Mouse (Mus musculus): Measurements from ENCODE around the gene Prdm16. TPM values are rescaled to one million over a fixed set of nuclear protein-coding genes. Genes with fewer than 3 reads are reported as not detected.
A peak's percentile ranks its signal among the peaks of the same experiment; 100 is the strongest.

The Prdm16 gene
- total RNA-seq, 1 experiment from 2014 or later: 6.5 TPM

DNA sequence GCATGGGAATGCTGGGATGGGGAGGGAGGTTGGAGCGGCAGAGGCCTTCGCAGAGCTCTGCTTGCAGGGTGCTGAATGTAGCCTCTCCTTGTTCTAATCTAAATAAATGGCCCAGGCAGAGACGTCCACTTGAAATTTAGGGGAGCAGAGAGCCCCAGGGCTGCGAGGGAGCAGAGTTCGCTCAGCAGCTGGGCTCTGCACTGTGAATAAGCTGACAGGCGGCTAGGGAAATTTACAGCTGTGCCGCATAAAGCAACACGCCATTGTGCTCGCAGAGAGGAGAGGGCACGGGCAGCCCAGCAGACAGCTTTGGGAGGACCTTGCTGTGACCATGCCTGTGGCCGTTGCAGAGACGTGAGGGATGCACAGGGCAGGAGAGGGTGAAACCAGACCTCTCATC lies 305.4 kb downstream of the Prdm16 start:
- DNase-seq: no peak

DNA sequence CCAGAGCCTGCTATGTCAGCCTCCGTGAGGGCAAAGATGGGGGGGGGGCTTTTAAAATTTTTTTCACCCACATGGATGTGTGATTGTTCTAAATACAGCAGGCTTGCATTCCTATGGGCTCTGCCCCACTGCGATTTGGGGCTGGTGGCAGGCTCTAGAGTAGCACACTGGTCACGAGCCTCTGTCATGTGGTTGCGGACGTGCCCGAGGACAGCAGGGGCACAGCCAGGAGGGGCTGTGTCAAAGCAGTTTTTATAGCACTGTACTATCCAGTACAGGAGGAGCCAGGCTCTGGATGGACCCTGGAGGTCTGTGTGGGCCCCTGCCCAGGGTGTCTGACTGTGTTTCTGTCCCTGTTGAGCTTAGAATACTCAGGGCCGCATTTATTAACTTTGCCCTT lies 306.7 kb downstream of the Prdm16 start:
- DNase-seq: no peak

DNA sequence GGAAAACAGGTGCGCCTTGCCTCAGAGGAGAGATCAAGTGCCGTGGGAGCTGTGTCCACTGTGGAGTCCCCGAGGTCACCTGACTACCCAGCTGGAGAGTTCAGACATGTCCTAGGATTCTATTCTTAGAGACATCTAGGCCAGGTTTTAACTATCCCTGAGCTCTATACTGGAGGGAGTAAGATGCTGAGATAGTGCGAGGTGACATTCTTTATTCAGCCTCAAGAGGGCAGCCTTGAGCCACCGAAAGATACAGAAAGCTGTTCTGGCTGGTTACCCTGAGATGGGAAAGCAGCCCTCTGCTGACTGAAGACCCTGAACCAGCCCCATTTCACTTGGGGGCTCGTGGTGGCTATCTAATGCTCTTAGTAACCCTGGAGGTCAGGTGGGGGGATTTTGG lies 307.8 kb downstream of the Prdm16 start:
- peak; percentile 48 for DNase-seq

DNA sequence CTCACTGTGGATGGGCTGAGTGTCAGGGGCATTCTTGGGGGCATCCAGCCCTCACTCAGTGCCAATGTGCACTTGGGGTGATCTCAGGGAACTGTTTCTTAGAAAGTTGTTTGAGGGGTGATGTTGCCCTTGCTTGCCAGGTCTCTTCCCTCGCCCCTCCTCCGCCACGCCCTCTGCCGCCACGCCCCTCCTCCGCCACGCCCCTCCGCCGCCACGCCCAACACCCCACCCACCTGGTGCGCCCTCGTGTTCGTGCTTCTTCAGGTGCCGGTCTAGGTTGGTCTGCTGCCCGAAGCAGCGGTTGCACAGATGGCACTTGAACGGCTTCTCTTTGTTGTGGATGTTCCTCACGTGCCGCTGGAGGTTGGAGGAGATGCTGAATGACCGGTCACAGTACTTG lies 308.2 kb downstream of the Prdm16 start:
- DNase-seq: no peak

DNA sequence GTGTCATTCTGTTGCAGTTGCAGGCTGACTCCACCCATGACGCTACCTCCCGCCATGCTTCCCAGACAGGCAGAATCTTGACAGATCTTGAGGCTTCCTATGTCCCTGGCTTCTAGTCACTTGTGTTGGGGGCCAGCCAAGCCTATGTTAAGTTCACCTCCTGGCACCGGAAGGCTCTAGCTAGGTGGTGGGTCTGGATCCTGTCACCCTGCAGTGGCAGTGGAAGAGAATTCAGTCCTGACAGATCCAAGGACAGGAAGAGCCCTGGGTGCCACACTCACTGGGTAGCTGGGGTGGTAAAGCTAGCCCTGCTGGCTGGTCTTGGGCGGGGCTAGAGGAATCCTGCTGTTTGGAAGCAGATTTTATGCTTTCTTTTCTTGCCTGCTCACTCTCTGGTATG lies 311.3 kb downstream of the Prdm16 start:
- DNase-seq: no peak

DNA sequence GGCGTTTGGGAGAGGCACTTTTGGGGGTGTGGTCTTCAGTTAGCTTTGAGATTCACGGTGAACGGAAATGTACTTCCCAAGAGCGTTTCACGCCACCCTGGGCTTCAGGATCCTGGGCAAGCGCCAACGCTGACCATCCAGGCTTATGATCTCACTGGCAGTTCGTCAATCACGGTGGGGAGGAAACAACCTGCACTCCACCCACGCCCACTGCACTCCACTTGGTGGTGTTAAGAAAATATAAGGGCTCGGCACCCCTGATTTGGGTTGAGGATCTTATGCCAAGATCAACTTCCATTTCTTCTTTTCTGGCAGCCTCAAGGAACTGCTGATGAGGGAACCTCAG lies 323.1 kb downstream of the Prdm16 start:
- DNase-seq: no peak

DNA sequence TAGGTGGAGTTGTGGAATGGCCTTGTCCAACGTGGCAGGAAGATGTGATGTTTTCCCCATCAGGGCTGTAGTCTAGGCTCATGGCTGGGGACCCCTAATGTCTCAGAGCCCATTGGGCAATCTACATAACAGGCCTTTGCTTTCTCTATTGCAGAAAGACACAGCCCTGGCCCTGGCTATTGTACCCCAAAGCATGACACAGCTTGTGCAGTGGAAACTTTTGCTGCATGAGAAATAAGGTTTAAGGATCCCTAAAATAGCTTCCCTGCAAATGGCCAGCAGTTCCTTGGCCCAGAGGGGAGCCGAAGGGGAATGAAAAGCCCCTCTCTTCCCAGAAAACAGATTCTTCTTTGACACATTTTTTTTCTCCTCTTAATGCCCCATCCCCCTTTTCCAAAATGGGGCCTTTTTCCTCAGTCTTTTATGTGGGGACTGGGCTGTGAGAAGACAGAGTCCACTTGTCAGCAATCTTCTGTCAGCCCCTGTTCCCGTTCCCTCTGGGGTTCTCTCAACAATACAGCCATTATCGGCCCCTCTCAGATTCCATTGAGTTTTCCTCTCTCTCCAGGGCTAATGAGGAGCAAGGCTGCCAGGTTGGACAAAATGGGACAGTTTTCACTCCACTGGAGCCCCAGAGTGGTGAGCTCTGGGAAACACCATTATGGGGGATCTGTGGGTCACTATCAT lies 323.6 kb downstream of the Prdm16 start:
- no peak for DNase-seq

DNA sequence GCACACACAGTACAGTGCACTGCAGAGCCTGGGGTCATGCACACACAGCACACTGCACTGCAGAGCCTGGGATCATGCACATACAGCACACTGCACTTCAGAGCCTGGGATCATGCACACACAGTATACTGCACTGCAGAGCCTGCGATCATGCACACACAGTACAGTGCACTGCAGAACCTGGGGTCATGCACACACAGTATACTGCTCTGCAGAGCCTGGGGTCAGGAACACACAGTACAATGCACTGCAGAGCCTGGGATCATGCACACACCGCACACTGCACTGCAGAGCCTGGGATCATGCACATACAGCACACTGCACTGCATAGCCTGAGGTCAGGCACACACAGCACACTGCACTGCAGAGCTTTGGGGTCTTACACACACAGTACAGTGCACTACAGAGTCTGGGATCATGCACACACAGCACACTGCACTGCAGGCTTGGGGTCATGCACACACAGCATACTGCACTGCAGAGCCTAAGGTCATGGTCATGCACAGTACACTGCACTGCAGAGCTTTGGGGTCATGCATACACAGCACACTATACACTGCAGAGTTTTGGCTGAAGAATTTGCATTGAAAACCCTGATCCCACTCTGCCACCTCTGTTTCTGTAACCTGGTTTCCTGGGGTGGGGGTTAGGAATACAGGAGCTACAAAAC lies 324.4 kb downstream of the Prdm16 start:
- no peak for DNase-seq

DNA sequence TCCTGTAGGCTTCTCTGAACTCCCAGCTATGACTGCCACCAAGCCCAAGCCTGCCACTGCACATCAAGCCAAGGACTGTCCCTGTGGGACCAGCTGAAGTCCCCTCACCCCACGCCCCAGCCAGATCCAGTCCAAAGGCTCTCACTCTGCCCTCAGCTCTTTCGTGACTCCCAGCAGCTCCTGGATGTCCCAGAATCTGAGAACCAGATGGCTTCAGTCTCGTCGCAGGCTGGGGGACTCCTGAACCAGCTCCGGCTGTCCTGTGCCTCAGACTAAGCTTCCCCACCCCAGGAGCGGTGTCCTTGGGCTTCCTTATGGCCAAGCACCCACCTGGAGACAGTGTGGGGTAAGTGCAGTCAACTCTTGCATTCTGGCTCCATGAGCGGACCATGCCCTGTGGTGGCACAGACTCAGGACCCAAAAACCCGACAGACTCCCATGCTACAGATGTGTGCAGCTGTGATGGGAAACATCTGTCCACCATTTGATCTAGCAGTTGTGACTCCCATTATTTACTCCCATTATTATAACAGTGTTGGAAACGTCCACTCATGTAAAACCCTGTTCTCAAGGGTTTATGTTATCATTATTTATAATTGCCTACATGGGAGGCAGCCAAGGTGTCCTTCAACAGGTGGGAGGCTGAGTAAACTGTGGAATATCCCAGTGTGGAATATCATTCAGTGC lies 326.0 kb downstream of the Prdm16 start:
- no peak for DNase-seq

DNA sequence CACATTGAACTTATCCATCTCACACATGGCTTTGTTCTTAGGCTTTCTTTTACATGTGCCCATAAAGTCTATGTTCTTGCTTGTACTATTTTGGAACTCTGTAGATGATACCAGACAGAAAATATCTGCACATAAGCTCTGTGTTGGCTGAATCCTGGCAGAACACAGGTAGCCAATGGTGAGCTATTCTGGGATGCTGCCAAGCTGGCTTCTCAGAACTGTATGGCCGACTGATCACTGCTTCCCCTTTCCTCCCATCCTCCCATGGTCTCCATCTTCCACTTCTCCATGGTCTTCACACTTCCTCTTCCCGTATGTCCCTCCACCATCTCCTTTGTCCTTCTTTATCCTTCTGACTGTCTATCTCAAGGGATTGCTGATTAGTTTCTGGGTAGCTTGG lies 327.5 kb downstream of the Prdm16 start:
- DNase-seq: no peak

DNA sequence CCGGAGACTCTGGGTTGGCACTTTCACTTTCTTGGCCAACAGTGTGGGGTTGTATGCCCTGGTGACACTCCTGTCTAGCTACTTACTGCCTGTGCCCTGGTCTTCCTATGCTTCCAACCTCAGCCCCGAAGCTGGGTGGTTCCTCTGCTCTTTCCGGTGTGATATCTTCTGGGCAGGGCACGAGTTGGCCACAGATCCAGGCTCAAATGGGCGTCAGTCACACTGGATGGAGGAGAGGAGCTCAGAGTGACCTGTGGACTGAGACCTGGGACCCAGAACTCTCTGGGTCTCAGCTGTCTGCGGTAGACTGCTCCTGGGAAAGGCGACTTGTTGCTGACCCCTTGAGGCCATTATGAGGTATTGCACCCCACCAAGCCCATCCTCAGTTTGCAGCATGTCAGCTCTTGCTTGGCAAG lies 335.2 kb downstream of the Prdm16 start, which contains the start of gene Arhgef16:
TSS of gene Arhgef16 (minus strand) at position 211 of the 416 bp plus-strand sequence.
- DNase-seq: peak; percentile 27

DNA sequence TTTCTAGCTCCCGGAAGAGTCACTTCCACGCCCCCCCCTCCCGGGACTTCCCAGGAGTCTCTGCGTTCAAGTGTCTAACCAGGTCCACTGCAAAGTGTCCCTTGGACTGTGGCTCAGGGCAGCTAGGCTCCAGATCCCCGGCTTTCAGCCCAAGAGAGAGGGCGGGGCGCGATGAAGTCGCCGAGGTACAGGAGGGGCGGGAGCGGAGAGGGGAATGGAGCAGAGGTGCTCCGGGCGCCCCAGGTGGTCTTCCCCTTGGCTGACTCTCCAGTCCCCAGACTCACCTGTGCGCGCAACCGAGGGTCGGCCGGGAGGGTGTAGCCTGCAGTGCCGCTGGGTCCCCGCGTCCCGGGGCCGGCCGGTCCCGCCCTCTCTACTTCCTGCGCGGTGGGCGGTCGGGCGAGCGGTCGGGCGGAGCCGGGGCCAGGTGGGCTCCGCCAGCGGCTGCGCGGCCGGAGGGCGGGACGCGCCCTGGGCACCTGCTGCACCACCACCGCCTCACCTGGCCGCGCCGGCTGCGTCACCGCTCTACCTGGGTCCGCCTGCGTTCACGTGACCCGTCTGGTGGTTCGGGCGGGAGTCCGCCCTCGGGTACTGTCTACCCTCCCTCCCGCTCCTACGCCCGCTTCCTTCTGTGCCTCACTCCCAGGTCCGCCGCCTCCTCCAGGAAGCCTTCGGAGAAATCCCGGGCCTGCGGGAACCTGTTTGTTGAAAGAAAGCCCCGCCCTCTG lies 337.0 kb downstream of the Prdm16 start:
- DNase-seq: no peak

DNA sequence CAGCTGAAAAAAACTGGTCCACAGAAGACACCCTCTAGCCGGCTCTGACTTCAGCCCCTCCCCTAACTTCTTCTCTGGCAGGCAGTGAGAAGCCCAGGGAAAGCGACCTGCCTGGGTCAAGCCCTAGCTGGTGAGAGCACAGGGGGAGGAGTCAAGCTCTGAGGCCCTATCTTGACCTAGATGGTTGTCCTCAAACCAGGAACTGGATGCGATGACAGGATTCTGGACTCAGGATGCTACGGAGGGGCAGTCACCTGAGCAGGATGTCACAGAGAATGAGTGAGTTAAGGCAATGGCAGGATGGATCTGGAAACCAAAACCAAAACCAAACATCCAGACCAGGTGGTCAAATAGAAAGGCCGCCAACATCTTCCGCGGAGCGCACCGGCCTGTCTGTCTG lies 338.9 kb downstream of the Prdm16 start:
- DNase-seq: no peak

DNA sequence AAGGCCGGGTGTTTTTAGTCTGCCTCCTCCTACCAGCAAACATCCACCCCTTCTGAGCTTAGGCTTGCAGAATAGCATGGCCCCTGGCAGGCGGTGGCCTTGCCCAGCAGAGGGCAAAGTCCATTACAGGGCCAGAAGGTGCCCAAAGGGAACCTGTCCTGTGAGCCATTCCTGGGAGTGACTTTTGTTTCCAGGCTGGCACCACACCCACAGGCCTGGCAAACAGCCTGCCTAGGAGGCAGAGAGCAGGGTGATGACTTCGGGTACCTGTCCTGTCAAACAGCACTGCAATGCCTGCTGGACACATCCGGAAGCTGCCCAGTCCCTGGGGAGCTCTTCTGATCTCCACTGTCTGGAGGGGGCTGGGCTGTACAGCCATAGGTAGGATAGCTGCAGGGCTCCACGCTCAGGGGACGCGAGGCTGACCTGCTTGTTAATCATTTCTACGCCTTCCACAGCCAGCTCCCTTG lies 342.4 kb downstream of the Prdm16 start:
- DNase-seq: no peak

DNA sequence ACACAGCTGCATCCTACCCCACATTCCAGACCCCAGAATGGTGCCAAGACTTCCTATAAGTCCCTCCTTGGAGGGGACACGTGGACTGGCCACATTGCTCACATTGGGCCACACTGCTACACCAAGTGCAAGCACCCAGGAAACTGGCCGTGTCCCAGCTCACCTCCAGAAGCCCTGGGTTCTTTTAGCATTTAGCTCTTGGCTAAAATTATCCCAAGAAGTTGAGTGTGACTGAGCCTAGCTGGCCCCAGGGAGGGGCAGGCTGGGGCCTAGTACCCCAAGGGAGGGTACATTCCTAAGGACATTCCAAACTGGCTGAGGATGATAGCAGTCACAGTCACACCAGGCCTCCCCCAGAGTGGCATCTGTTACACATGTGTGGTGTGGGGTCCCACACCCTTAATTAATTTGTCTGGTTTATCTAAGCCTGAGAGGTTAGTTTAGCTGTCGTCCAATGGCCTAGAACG lies 342.9 kb downstream of the Prdm16 start:
- DNase-seq: no peak

DNA sequence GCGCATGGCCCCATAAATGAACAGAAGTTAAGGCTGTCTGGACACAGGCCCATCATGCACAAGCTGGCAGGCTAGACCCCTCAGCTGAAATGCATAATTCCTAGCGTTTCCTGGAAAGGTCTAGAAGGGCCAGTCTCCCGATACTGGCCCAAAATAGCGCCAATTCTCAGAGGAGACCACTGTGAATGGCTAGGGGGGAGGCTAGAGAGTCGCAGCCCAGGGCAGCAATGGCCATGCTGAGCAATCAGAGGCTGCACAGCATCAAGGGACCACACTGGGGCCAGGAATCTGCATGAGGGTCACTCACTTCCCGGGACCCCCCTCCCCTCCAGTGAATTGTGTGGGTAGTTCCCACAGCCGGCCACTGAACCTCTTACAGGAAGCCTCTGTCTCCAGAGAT lies 353.0 kb downstream of the Prdm16 start:
- DNase-seq: no peak

DNA sequence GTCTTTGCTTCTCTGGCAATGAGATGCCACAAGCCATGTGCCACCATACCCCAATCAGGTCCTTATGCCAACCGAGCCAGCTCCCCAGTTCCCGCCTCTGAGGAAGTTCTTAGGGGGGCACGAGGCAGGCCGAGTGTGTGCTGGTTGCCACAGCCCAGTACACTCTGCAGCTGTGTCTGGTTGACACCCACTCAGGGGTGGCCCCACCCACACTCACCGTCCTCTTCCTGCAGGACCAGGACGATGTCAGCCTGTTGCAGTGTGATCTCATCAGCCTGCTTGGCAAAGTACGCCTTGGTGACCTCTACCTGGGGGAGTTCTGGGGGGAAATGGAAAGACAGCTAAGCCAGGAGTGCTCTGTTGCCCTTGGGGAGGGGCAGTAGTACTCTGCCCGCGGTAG lies 357.2 kb downstream of the Prdm16 start:
- no peak for DNase-seq

DNA sequence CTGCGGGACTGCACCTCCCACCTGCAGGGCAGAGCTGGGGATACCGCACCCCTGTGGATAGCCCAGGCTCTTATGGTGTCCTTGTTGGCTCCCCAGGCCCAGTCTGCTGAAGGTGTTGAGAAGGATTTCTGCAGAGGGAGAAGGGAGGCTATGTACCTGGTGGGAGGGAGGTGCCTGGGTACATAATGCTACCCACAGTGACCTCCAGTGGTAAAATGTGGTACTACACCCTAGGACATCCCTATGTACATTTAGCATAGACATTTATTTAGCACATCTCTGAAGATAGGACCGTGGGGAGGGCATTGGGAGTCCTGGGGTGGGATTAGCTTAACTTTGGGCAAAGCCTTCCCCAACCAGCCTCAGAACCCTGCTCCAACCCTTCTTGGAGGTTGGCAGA lies 363.7 kb downstream of the Prdm16 start:
- no peak for DNase-seq

DNA sequence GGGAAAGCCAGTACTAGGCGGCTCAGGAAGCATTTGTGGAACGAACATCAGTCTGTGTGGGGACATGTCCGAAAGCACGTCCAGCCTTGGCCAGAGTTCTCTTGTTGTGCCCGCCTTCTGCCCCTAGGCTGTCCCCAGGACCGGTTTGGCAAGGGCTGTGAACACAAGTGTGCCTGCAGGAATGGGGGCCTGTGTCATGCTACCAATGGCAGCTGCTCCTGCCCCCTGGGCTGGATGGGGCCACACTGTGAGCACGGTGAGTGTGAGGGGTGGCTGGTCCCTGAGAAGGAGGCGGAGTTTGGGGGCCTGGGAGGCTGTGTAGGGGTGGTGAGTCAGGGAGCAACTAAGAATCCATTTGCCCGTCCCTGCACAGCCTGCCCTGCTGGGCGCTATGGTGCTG lies 367.2 kb downstream of the Prdm16 start:
- no peak for DNase-seq

DNA sequence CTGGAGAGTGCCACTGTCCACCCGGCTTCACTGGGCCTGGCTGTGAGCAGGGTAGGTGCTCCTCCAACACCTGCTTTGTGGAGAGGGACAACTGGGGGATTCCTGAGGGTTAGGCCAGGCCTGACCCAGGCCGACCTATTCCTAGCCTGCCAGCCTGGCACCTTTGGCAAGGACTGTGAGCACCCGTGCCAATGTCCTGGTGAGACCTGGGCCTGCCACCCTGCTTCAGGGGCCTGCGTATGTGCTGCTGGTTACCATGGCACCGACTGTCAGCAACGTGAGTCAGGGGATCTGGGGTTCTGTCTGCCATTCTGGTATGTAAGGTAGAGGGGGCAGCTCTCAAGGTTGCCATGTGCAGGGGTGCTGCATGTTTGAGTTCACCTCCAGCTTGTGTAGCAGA lies 369.2 kb downstream of the Prdm16 start:
- DNase-seq: no peak
